Mouse (Mus musculus): ENCODE data around the gene Gm47289.
A peak's percentile ranks its signal among the peaks of the same experiment; 100 is the strongest.

Gm47289 gene

GRCm38 (mm10) chr9:119156278-119157201 lies 2.4 kb upstream of the Gm47289 start, which contains the start of gene Acaa1b:
TSS of gene Acaa1b (minus strand) at chr9:119157093.
- DNase-seq (ENCODE audit: low spot score in 2 of 2), result peak in 1 of 2 experiments; percentile 32

- no peak for DNase-seq (ENCODE audit: low spot score in 2 of 2)
Observed at GRCm38 (mm10) chr9:119160689-119161088, 1.7 kb downstream of the Gm47289 start.

GRCm38 (mm10) chr9:119164743-119165142 lies 5.8 kb downstream of the Gm47289 start:
- no peak for DNase-seq (ENCODE audit: low spot score in 2 of 2)

- no peak for DNase-seq (ENCODE audit: low spot score in 2 of 2)
Observed at GRCm38 (mm10) chr9:119165548-119165947, 6.6 kb downstream of the Gm47289 start.

GRCm38 (mm10) chr9:119167608-119168007 lies 8.6 kb downstream of the Gm47289 start:
- DNase-seq (ENCODE audit: low spot score in 2 of 2), result no peak

- no peak for DNase-seq (ENCODE audit: low spot score in 2 of 2)
Observed at GRCm38 (mm10) chr9:119179292-119179691, 20.3 kb downstream of the Gm47289 start.

GRCm38 (mm10) chr9:119181241-119181728 lies 22.3 kb downstream of the Gm47289 start:
- DNase-seq (ENCODE audit: low spot score in 2 of 2), result no peak

GRCm38 (mm10) chr9:119192202-119192990 lies 33.4 kb downstream of the Gm47289 start:
- peak in 1 of 2 experiments; percentile 4 for DNase-seq (ENCODE audit: low spot score in 2 of 2)

GRCm38 (mm10) chr9:119199151-119199861 lies 40.3 kb downstream of the Gm47289 start:
- DNase-seq (ENCODE audit: low spot score in 2 of 2), result no peak

- DNase-seq (ENCODE audit: low spot score in 2 of 2), result no peak
Observed at GRCm38 (mm10) chr9:119201653-119202052, 42.7 kb downstream of the Gm47289 start.

GRCm38 (mm10) chr9:119203617-119204016 lies 44.7 kb downstream of the Gm47289 start:
- no peak for DNase-seq (ENCODE audit: low spot score in 2 of 2)

- DNase-seq (ENCODE audit: low spot score in 2 of 2), result no peak
Observed at GRCm38 (mm10) chr9:119205756-119206155, 46.8 kb downstream of the Gm47289 start.

- no peak for DNase-seq (ENCODE audit: low spot score in 2 of 2)
Observed at GRCm38 (mm10) chr9:119206666-119207065, 47.7 kb downstream of the Gm47289 start.

- no peak for DNase-seq (ENCODE audit: low spot score in 2 of 2)
Observed at GRCm38 (mm10) chr9:119207113-119207512, 48.2 kb downstream of the Gm47289 start.

GRCm38 (mm10) chr9:119208998-119209397 lies 50.0 kb downstream of the Gm47289 start, which contains the start of gene Slc22a13:
TSS of gene Slc22a13 (minus strand) at chr9:119209098.
- no peak for DNase-seq (ENCODE audit: low spot score in 2 of 2)
